Mouse (Mus musculus) ES-E14 (cell line): ENCODE measurements around the gene Ccdc148.

Source experiments
- CHD2 ChIP-seq: IDR thresholded peaks from 2 replicates; pipeline ENCODE4 v1.6.1; 2014; ENCODE audit warnings: mild to moderate bottlenecking, low read depth, low read length, inconsistent platforms
- HCFC1 ChIP-seq: IDR thresholded peaks from 2 replicates; pipeline ENCODE4 v1.6.1; 2012; ENCODE audit warnings: low read length, inconsistent platforms, borderline replicate concordance; ENCODE audit not compliant: insufficient read depth
- ZC3H11A ChIP-seq: IDR thresholded peaks from 2 replicates; pipeline ENCODE4 v1.6.1; 2012; ENCODE audit warnings: low read depth, mild to moderate bottlenecking, inconsistent platforms, low read length, borderline replicate concordance
- ZNF384 ChIP-seq: IDR thresholded peaks from 2 replicates; pipeline ENCODE4 v1.6.1; 2012; ENCODE audit warnings: low read depth, low read length, inconsistent platforms

GRCm38 (mm10) chr2:59055615-59056145 is 104.8 kb downstream of the Ccdc148 start:
- TF ChIP-seq CHD2, result no peak
- TF ChIP-seq HCFC1, result no peak
- TF ChIP-seq ZNF384, result no peak
- TF ChIP-seq ZC3H11A, result no peak
